Mouse (Mus musculus) heart, postnatal 36 days (tissue): ENCODE measurements at regions not wholly inside any gene's neighbourhood (a gene's known extent, or its start where the extent isn't known, plus 50 kb on each side); places are given as distances from the start of the nearest gene placed in this dataset.
"Not testable (repeated sequence)": the region's sequence is repeated elsewhere in the genome, so short reads cannot be mapped to it uniquely, and the experiment has no call there.

Experiments used
- DNase-seq, 2 experiments: peaks; one replicate each; pipeline ENCODE4 v3.0.0; 2021 to 2022
- intact Hi-C: fragments of 180-260 bp; cut with DNase I; formaldehyde crosslinking; loops from one replicate; pipeline ENCODE4 v1.15.1; 2025

GRCm38 (mm10) chr19:8496561-8496960, 91.7 kb upstream of the Slc22a30 start:
- DNase-seq, intact Hi-C loops: not testable (repeated sequence)

GRCm38 (mm10) chr19:8497526-8497925, 92.6 kb upstream of the Slc22a30 start:
- intact Hi-C loops, DNase-seq: not testable (repeated sequence)

- intact Hi-C loops, DNase-seq: not testable (repeated sequence)
These were observed 73.3 kb upstream of the Slc22a8 start for GRCm38 (mm10) chr19:8517721-8518120.

GRCm38 (mm10) chr19:8518273-8518672, 72.8 kb upstream of the Slc22a8 start:
- intact Hi-C loops = no loop called here
- peak in 1 of 2 experiments; percentile 41 for DNase-seq

GRCm38 (mm10) chr19:8518933-8519332, 72.1 kb upstream of the Slc22a8 start:
- DNase-seq = peak; percentile 15 to 43
- intact Hi-C loops = not testable (repeated sequence)

- intact Hi-C loops = no loop called here
- DNase-seq = no peak
These were observed 56.5 kb upstream of the Slc22a8 start for GRCm38 (mm10) chr19:8534597-8534996.

- intact Hi-C loops = no loop called here
- no peak for DNase-seq
These were observed 55.0 kb upstream of the Slc22a8 start for GRCm38 (mm10) chr19:8536085-8536484.
